Mouse (Mus musculus) embryonic facial prominence, embryonic 12.5 days (tissue): ENCODE results near the gene Myocd. TPM values are rescaled to one million over a fixed set of nuclear protein-coding genes. Genes with fewer than 3 reads are reported as not detected.

Source experiments
- ATAC-seq: fragments of 200-750 bp; cut with Nextera tagmentation; 2 replicates; pipeline ENCODE4 v1.8.0; 2017; ENCODE audit not compliant: insufficient number of reproducible peaks, insufficient read depth, low FRiP score, low TSS enrichment
- H3K27ac ChIP-seq: fragments of 300-500 bp; sonication (generic); 2 replicates; pipeline ENCODE4 v1.5.1; 2016; ENCODE audit warnings: mild to moderate bottlenecking
- H3K27me3 ChIP-seq: fragments of 300-500 bp; sonication (generic); 2 replicates; pipeline ENCODE4 v1.6.1; 2016; ENCODE audit warnings: mild to moderate bottlenecking, moderate library complexity
- H3K36me3 ChIP-seq: fragments of 300-500 bp; sonication (generic); 2 replicates; pipeline ENCODE4 v1.6.1; 2016; ENCODE audit warnings: mild to moderate bottlenecking
- H3K4me1 ChIP-seq: fragments of 300-500 bp; sonication (generic); 2 replicates; pipeline ENCODE4 v1.6.1; 2016
- H3K4me2 ChIP-seq: fragments of 300-500 bp; sonication (generic); replicated peaks from 2 replicates; pipeline ENCODE4 v1.6.1; 2016; ENCODE audit warnings: mild to moderate bottlenecking, moderate library complexity
- H3K4me3 ChIP-seq: fragments of 300-500 bp; sonication (generic); 2 replicates; pipeline ENCODE4 v1.5.1; 2016; ENCODE audit warnings: mild to moderate bottlenecking
- H3K9ac ChIP-seq: fragments of 300-500 bp; sonication (generic); 2 replicates; pipeline ENCODE4 v1.6.1; 2016; ENCODE audit warnings: mild to moderate bottlenecking, moderate library complexity
- H3K9me3 ChIP-seq: fragments of 300-500 bp; sonication (generic); 2 replicates; pipeline ENCODE4 v1.6.1; 2016; ENCODE audit warnings: mild to moderate bottlenecking, moderate library complexity
- WGBS: fragments of 180-500 bp; shearing (Covaris S2); methylation state at CpG from one replicate; pipeline ENCODE4 v1.1.7; 2016; 5-methylcytosine and 5-hydroxymethylcytosine counted together
- polyA plus RNA-seq: library from polyadenylated mRNA; unstranded; fragments of >200 nt; fragmentation: Nextera tagmentation; extraction: Ambion mirVana; gene quantifications from 2 replicates; pipeline ENCODE4 v1.2.1, GENCODE M21; 2016

The Myocd gene
- polyA plus RNA-seq, 1 experiment from 2014 or later: 2.0 TPM

- no peaks in the 10 kb centered on the region for H3K9me3 ChIP-seq
- H3K4me1 ChIP-seq: no peaks in the 10 kb centered on the region
- no peaks in the 10 kb centered on the region for H3K36me3 ChIP-seq
- H3K9ac ChIP-seq: no peak overlapping the region
- ATAC-seq: no peak
- H3K27me3 ChIP-seq: no peaks in the 10 kb centered on the region
- H3K27ac ChIP-seq: no peak overlapping the region
- no peak overlapping the region for H3K4me2 ChIP-seq
- H3K4me3 ChIP-seq: no peak overlapping the region
- 72% methylated on average over 6 of the region's 6 CpGs for WGBS
Measured at GRCm38 (mm10) chr11:65255564-65255963, 14.2 kb downstream of the Myocd start.

DNA sequence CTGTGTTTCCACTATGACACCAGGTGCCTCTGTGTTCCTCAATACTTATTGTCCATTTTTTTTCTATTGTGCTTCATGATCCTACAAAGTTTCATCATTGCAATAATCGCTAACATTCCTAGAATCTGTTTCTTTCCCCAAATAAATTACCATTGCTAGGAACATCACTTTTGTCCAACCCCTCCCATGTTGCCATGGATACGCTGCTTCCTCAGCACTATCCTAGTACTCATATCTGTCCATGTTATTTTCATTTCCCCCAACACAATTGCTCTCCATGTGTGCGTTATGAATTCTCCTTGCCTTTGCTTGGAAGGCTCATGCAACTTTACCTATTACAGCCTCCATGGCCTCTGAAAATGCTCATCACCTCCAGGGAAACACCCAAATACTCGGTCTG, 19.4 kb downstream of the Myocd start:
- WGBS: 89% methylated on average over 4 of the region's 4 CpGs

GRCm38 (mm10) chr11:65246301-65247054, 23.3 kb downstream of the Myocd start:
- no peak for ATAC-seq
- Histone ChIP-seq H3K36me3 (no peaks in the 10 kb centered on the region), H3K9ac (no peak overlapping the region), H3K27ac (no peak overlapping the region), H3K27me3 (no peaks in the 10 kb centered on the region), H3K4me1 (no peaks in the 10 kb centered on the region), H3K9me3 (no peaks in the 10 kb centered on the region), H3K4me2 (no peak overlapping the region), H3K4me3 (no peak overlapping the region)
- 80% methylated on average over 8 of the region's 8 CpGs for WGBS

More for the DNA sequence above, 19.4 kb downstream of the Myocd start:
- no peaks in the 10 kb centered on the region for H3K27me3 ChIP-seq
- no peaks in the 10 kb centered on the region for H3K9me3 ChIP-seq
- no peak overlapping the region for H3K9ac ChIP-seq
- H3K4me3 ChIP-seq: no peak overlapping the region
- H3K4me1 ChIP-seq: no peaks in the 10 kb centered on the region
- H3K27ac ChIP-seq: no peak overlapping the region
- H3K36me3 ChIP-seq: no peaks in the 10 kb centered on the region
- H3K4me2 ChIP-seq: no peak overlapping the region
- ATAC-seq: no peak

GRCm38 (mm10) chr11:65243593-65243992, 26.2 kb downstream of the Myocd start:
- Histone ChIP-seq H3K4me2 (no peak overlapping the region), H3K9me3 (no peaks in the 10 kb centered on the region), H3K4me1 (no peaks in the 10 kb centered on the region), H3K4me3 (no peak overlapping the region), H3K36me3 (no peaks in the 10 kb centered on the region), H3K27me3 (no peaks in the 10 kb centered on the region), H3K27ac (no peak overlapping the region), H3K9ac (no peak overlapping the region)
- ATAC-seq: no peak
- 78% methylated on average over 3 of the region's 3 CpGs for WGBS

DNA sequence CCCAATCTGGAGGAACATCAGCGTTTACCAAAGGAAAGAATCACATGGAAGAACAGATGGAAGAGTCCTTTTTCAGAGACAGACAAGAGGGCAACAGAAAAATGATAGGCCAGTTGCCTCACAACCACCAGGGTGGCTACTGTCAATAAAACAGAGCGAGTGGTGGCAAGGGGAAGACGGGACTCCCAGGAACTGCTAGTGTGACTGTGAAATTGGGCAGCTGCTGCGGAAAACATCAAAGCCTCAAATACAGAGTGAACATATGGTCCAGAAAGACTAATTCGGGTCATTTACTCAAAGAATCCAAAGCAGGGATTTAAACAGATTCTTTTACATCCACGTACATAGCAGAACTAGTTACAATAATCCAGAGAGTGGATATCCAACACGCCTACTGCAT, 29.3 kb downstream of the Myocd start:
- Histone ChIP-seq H3K27ac (no peak overlapping the region), H3K27me3 (no peaks in the 10 kb centered on the region), H3K4me3 (no peak overlapping the region), H3K36me3 (no peaks in the 10 kb centered on the region), H3K9me3 (no peaks in the 10 kb centered on the region), H3K4me2 (no peak overlapping the region), H3K4me1 (no peaks in the 10 kb centered on the region), H3K9ac (no peak overlapping the region)
- 73% methylated on average over 7 of the region's 7 CpGs for WGBS
- no peak for ATAC-seq

- Histone ChIP-seq H3K4me3 (no peak overlapping the region), H3K4me2 (no peak overlapping the region), H3K9me3 (no peaks in the 10 kb centered on the region), H3K36me3 (no peaks in the 10 kb centered on the region), H3K27me3 (no peaks in the 10 kb centered on the region), H3K27ac (no peak overlapping the region), H3K9ac (no peak overlapping the region), H3K4me1 (no peaks in the 10 kb centered on the region)
- WGBS: 72% methylated on average over 3 of the region's 3 CpGs
- no peak for ATAC-seq
Measured at GRCm38 (mm10) chr11:65237896-65238295, 31.9 kb downstream of the Myocd start.

GRCm38 (mm10) chr11:65236907-65237306, 32.9 kb downstream of the Myocd start:
- no peak overlapping the region for H3K27ac ChIP-seq

GRCm38 (mm10) chr11:65235374-65235773, 34.4 kb downstream of the Myocd start:
- no peaks in the 10 kb centered on the region for H3K4me1 ChIP-seq
- H3K27ac ChIP-seq: no peak overlapping the region
- ATAC-seq: no peak
- no peaks in the 10 kb centered on the region for H3K27me3 ChIP-seq
- H3K4me3 ChIP-seq: no peak overlapping the region
- 32% methylated on average over 2 of the region's 2 CpGs for WGBS
- H3K4me2 ChIP-seq: no peak overlapping the region
- no peaks in the 10 kb centered on the region for H3K36me3 ChIP-seq
- no peak overlapping the region for H3K9ac ChIP-seq
- H3K9me3 ChIP-seq: no peaks in the 10 kb centered on the region

More at GRCm38 (mm10) chr11:65236907-65237306, 32.9 kb downstream of the Myocd start:
- Histone ChIP-seq H3K4me3 (no peak overlapping the region), H3K4me2 (no peak overlapping the region), H3K27me3 (no peaks in the 10 kb centered on the region), H3K36me3 (no peaks in the 10 kb centered on the region), H3K9ac (no peak overlapping the region), H3K4me1 (no peaks in the 10 kb centered on the region), H3K9me3 (no peaks in the 10 kb centered on the region)
- WGBS: 89% methylated on average over 2 of the region's 2 CpGs
- no peak for ATAC-seq

- no peaks in the 10 kb centered on the region for H3K9me3 ChIP-seq
- no peak overlapping the region for H3K27ac ChIP-seq
- H3K4me2 ChIP-seq: no peak overlapping the region
- no peak overlapping the region for H3K4me3 ChIP-seq
- ATAC-seq: no peak
- H3K9ac ChIP-seq: no peak overlapping the region
- H3K4me1 ChIP-seq: peaks cover 3% of the 10 kb centered on the region; the same call in 1 of the 2 replicates
- no peaks in the 10 kb centered on the region for H3K36me3 ChIP-seq
- WGBS: 87% methylated on average over 4 of the region's 4 CpGs
- no peaks in the 10 kb centered on the region for H3K27me3 ChIP-seq
Measured at GRCm38 (mm10) chr11:65231771-65232170, 38.0 kb downstream of the Myocd start.

- no peak overlapping the region for H3K4me2 ChIP-seq
- no peaks in the 10 kb centered on the region for H3K27me3 ChIP-seq
- H3K4me3 ChIP-seq: no peak overlapping the region
- H3K36me3 ChIP-seq: no peaks in the 10 kb centered on the region
- peaks cover 5% of the 10 kb centered on the region; the same call in 1 of the 2 replicates for H3K4me1 ChIP-seq
- H3K27ac ChIP-seq: 0 out of 2 replicates have a peak overlapping the region, but pooled peaks have one; percentile 23
- WGBS: 29% methylated on average over 10 of the region's 10 CpGs
- no peaks in the 10 kb centered on the region for H3K9me3 ChIP-seq
- ATAC-seq: no peak
- no peak overlapping the region for H3K9ac ChIP-seq
Measured at GRCm38 (mm10) chr11:65226766-65227165, 43.0 kb downstream of the Myocd start.

DNA sequence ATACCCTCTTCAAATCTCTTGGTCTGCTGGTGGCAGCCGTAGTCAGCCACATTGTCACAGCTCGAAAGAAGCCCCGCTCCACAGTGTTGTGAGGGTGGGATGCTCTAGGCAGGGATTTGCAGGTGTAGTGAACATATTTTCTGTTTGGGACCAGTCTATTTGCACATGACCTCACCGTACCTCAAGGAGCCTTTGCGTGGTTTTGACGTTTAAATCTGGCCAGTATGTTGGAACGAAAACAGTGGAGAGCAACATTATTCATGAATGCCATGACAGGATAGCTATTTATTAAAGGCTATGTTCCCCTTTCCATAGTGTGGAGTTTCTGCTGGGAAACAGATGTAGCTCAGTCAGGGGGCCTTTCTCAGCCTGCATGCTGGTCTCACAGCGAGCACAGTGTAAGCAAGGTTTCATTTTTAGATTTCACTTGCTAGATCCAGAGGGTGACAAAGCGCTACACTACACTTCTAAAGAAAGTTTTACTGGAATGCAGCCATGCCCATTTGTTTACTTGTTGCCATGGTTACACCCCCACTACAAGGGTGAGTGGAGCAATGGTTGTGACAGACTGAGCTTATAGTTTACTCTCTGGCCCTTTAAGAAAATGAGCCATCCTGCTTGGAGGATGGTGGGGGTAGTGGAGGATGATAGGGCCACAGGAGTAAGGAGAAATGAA, 54.7 kb downstream of the Myocd start:
- H3K9ac ChIP-seq: no peak overlapping the region
- H3K9me3 ChIP-seq: no peaks in the 10 kb centered on the region
- no peaks in the 10 kb centered on the region for H3K36me3 ChIP-seq
- no peaks in the 10 kb centered on the region for H3K4me1 ChIP-seq
- H3K27ac ChIP-seq: no peak overlapping the region
- no peaks in the 10 kb centered on the region for H3K27me3 ChIP-seq
- ATAC-seq: no peak
- no peak overlapping the region for H3K4me2 ChIP-seq
- no peak overlapping the region for H3K4me3 ChIP-seq
- WGBS: 71% methylated on average over 9 of the region's 9 CpGs

DNA sequence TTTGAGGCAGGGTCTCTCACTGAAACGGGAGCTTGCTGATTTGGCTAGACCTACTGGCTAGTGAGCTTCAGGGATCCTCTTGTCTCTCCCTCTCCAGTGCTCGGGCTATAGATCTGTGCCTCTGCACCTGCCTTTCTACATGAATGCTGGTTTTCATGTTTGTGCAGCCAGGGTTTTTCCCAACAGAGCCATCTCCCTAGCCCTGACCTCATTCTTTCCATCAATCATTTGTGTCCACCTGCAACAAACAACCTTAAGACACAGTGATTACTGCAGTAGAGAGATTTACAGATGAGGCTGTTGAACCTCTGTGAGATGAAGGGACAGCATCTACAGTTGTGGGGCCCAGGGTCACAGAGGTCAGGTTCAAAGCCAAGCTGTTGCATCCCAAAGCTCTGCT, 56.0 kb downstream of the Myocd start:
- no peaks in the 10 kb centered on the region for H3K36me3 ChIP-seq
- H3K27me3 ChIP-seq: no peaks in the 10 kb centered on the region
- H3K9me3 ChIP-seq: no peaks in the 10 kb centered on the region
- no peak overlapping the region for H3K27ac ChIP-seq
- WGBS: 84% methylated on average over 2 of the region's 2 CpGs
- no peak overlapping the region for H3K4me2 ChIP-seq
- no peak overlapping the region for H3K4me3 ChIP-seq
- H3K9ac ChIP-seq: no peak overlapping the region
- ATAC-seq: no peak
- H3K4me1 ChIP-seq: no peaks in the 10 kb centered on the region
